ENCODE assay signal across 8 mouse cellular contexts in genomic region chr11:3453467-3453866, GRCm38 (mm10). TPM values are rescaled to one million over a fixed set of nuclear protein-coding genes. Genes with fewer than 3 reads are reported as not detected.
A peak's percentile ranks its signal among the peaks of the same experiment; 100 is the strongest.
DNase-seq lines count a peak whose midpoint lies in the region; ATAC-seq and TF ChIP-seq lines count a peak whose summit lies in the region.

No protein-coding gene starts in this region.

- H3K4me1 ChIP-seq in hindbrain, embryonic 11.5 days (replicated peaks; ENCODE audit: control insufficient read depth, insufficient read depth, low read length) = no peaks in the 10 kb centered on the region
- peaks cover 39% of the 10 kb centered on the region for H3K4me1 ChIP-seq in liver, embryonic 12.5 days
- peaks cover 12% of the 10 kb centered on the region for H3K4me1 ChIP-seq in stomach, embryonic 14.5 days (ENCODE audit: control insufficient read depth, insufficient read depth, low read length)

- no peak overlapping the region for H3K9ac ChIP-seq in hindbrain, embryonic 11.5 days (ENCODE audit: low read depth, low read length)
- H3K9ac ChIP-seq in liver, embryonic 12.5 days = no peak overlapping the region
- H3K9ac ChIP-seq in stomach, embryonic 14.5 days (replicated peaks; ENCODE audit: low read depth, low read length) = no peak overlapping the region

- no peak for DNase-seq in layer of hippocampus, adult 2 months (ENCODE audit: low spot score in 2 of 2)
- DNase-seq in layer of hippocampus, adult 9-11 months = no peak
- peak; percentile 76 to 87 for DNase-seq in cerebellum, adult 18-20 months
- no peak for DNase-seq in hindbrain, embryonic 11.5 days (ENCODE audit: low spot score)
- no peak for DNase-seq in left cerebral cortex, adult 9 months (ENCODE audit: low spot score in 2 of 2)
- no peak for DNase-seq in testis, postnatal 10 days (ENCODE audit: low spot score)

- peak overlapping the region; percentile 100; the same call in 1 of the 2 replicates for H3K4me3 ChIP-seq in layer of hippocampus, adult 2 months
- peak overlapping the region; percentile 87; the same call in 1 of the 2 replicates for H3K4me3 ChIP-seq in hindbrain, embryonic 11.5 days (ENCODE audit: low read depth, low read length)
- H3K4me3 ChIP-seq in liver, embryonic 12.5 days = peak overlapping the region; percentile 81
- peak overlapping the region; percentile 78 for H3K4me3 ChIP-seq in stomach, embryonic 14.5 days (ENCODE audit: low read depth, low read length)

- H3K4me2 ChIP-seq in hindbrain, embryonic 11.5 days (replicated peaks; ENCODE audit: low read depth, low read length) = peak overlapping the region; percentile 89
- peak overlapping the region; percentile 98 for H3K4me2 ChIP-seq in liver, embryonic 12.5 days
- peak overlapping the region; percentile 88 for H3K4me2 ChIP-seq in stomach, embryonic 14.5 days (replicated peaks; ENCODE audit: low read depth, low read length)

- H3K9me3 ChIP-seq in hindbrain, embryonic 11.5 days (ENCODE audit: control insufficient read depth, low read length) = no peaks in the 10 kb centered on the region
- no peaks in the 10 kb centered on the region for H3K9me3 ChIP-seq in liver, embryonic 12.5 days (replicated peaks)
- no peaks in the 10 kb centered on the region for H3K9me3 ChIP-seq in stomach, embryonic 14.5 days (ENCODE audit: control insufficient read depth, low read depth, low read length)

- H3K27me3 ChIP-seq in hindbrain, embryonic 11.5 days (ENCODE audit: control insufficient read depth, insufficient read depth, low read length) = no peaks in the 10 kb centered on the region
- no peaks in the 10 kb centered on the region for H3K27me3 ChIP-seq in liver, embryonic 12.5 days (replicated peaks)
- H3K27me3 ChIP-seq in stomach, embryonic 14.5 days (ENCODE audit: control insufficient read depth, insufficient read depth, low read length) = no peaks in the 10 kb centered on the region

- ATAC-seq in hindbrain, embryonic 11.5 days (ENCODE audit: low FRiP score) = no peak
- ATAC-seq in liver, embryonic 12.5 days = no peak
- ATAC-seq in stomach, embryonic 14.5 days (ENCODE audit: insufficient number of reproducible peaks, insufficient read depth, low FRiP score, low read depth) = no peak

- peak; percentile 49 for TF ChIP-seq CTCF in layer of hippocampus, adult 2 months (conservative IDR thresholded peaks at IDR 0.05)

- H3K36me3 ChIP-seq in hindbrain, embryonic 11.5 days (ENCODE audit: control insufficient read depth, insufficient read depth, low read length) = no peaks in the 10 kb centered on the region
- H3K36me3 ChIP-seq in liver, embryonic 12.5 days = peaks cover 17% of the 10 kb centered on the region
- no peaks in the 10 kb centered on the region; the same call in 1 of the 2 replicates for H3K36me3 ChIP-seq in stomach, embryonic 14.5 days (ENCODE audit: control insufficient read depth, insufficient read depth, low read length)

- 84% methylated on average over 6 of the region's 6 CpGs for WGBS in hindbrain, embryonic 11.5 days
- WGBS in liver, embryonic 12.5 days (ENCODE audit: insufficient replicate concordance) = 51% methylated on average over 6 of the region's 6 CpGs
- 54% methylated on average over 6 of the region's 6 CpGs for WGBS in stomach, embryonic 14.5 days

- peak overlapping the region; percentile 96; the same call in 1 of the 2 replicates for H3K27ac ChIP-seq in layer of hippocampus, adult 2 months
- H3K27ac ChIP-seq in hindbrain, embryonic 11.5 days (ENCODE audit: low read depth, low read length) = no peak overlapping the region
- no peak overlapping the region for H3K27ac ChIP-seq in liver, embryonic 12.5 days
- no peak overlapping the region for H3K27ac ChIP-seq in stomach, embryonic 14.5 days (ENCODE audit: low read length)

RNA-seq across cellular contexts. Expression of gene Rnf185, which starts 1.3 kb away (rescaled TPM):
- total RNA-seq in layer of hippocampus, adult 2 months (2021) = 10 to 100 TPM; 26.6 to 29.1 TPM
- 51.4 and 52.3 TPM in 2 replicates for polyA plus RNA-seq in hindbrain, embryonic 11.5 days (2014; fragmentation: Nextera tagmentation; extraction: Ambion mirVana)
- polyA plus RNA-seq in liver, embryonic 12.5 days (2016; fragmentation: Nextera tagmentation; extraction: Ambion mirVana) = 9.4 and 9.6 TPM in 2 replicates
- polyA plus RNA-seq in stomach, embryonic 14.5 days (2014; fragmentation: Nextera tagmentation; extraction: Ambion mirVana) = 34.2 and 34.8 TPM in 2 replicates

RNA-seq across cellular contexts. Expression of gene Pla2g3, which starts 34.6 kb away (rescaled TPM):
- total RNA-seq in layer of hippocampus, adult 2 months (2021) = 1 to 10 TPM; 2.1 to 2.3 TPM
- polyA plus RNA-seq in hindbrain, embryonic 11.5 days (2014; fragmentation: Nextera tagmentation; extraction: Ambion mirVana) = 0.60 and 0.86 TPM in 2 replicates
- polyA plus RNA-seq in liver, embryonic 12.5 days (2016; fragmentation: Nextera tagmentation; extraction: Ambion mirVana) = 0.06 and 0.24 TPM in 2 replicates
- polyA plus RNA-seq in stomach, embryonic 14.5 days (2014; fragmentation: Nextera tagmentation; extraction: Ambion mirVana) = 0.17 and 0.52 TPM in 2 replicates

RNA-seq across cellular contexts. Expression of gene Limk2, which starts 44.5 kb away (rescaled TPM):
- 100 to 1,000 TPM in 1 of 2 experiments, 10 to 100 TPM in 1; 97.6 to 117 TPM for total RNA-seq in layer of hippocampus, adult 2 months (2021)
- 74.8 and 75.0 TPM in 2 replicates for polyA plus RNA-seq in hindbrain, embryonic 11.5 days (2014; fragmentation: Nextera tagmentation; extraction: Ambion mirVana)
- 15.0 and 16.1 TPM in 2 replicates for polyA plus RNA-seq in liver, embryonic 12.5 days (2016; fragmentation: Nextera tagmentation; extraction: Ambion mirVana)
- 90.3 and 95.8 TPM in 2 replicates for polyA plus RNA-seq in stomach, embryonic 14.5 days (2014; fragmentation: Nextera tagmentation; extraction: Ambion mirVana)

RNA-seq across cellular contexts. Expression of gene Inpp5j, which starts 51.2 kb away (rescaled TPM):
- total RNA-seq in layer of hippocampus, adult 2 months (2021) = 10 to 100 TPM; 87.1 to 97.1 TPM
- 0.09 and 0.29 TPM in 2 replicates for polyA plus RNA-seq in hindbrain, embryonic 11.5 days (2014; fragmentation: Nextera tagmentation; extraction: Ambion mirVana)
- 0.17 and 0.36 TPM in 2 replicates for polyA plus RNA-seq in liver, embryonic 12.5 days (2016; fragmentation: Nextera tagmentation; extraction: Ambion mirVana)
- 1.2 and 2.0 TPM in 2 replicates for polyA plus RNA-seq in stomach, embryonic 14.5 days (2014; fragmentation: Nextera tagmentation; extraction: Ambion mirVana)

Comparison
In these comparisons a context has a peak if more than half of its experiments do, and no peak if none do; other contexts are left out.
1. DNase-seq: peak in cerebellum, adult 18-20 months (2 of 2); none in layer of hippocampus, adult 2 months (0 of 2), layer of hippocampus, adult 9-11 months (single experiment), hindbrain, embryonic 11.5 days (single experiment), left cerebral cortex, adult 9 months (0 of 2) and testis, postnatal 10 days (single experiment).
2. Peak in every context shown above with its lines, with median percentiles within 50 percentile points of each other: H3K4me3 ChIP-seq and H3K4me2 ChIP-seq.